Mouse (Mus musculus) urinary bladder, postnatal 14 days (tissue): ENCODE measurements around the gene Vmn2r1.
A peak's percentile ranks its signal among the peaks of the same experiment; 100 is the strongest.

Experiments
- DNase-seq: peaks from one replicate; pipeline ENCODE4 v3.0.0; 2021; ENCODE audit warnings: low spot score

Gene Vmn2r1

GRCm38 (mm10) chr3:64081247-64081646 is at the start of gene Vmn2r1:
TSS of gene Vmn2r1 (plus strand) at chr3:64081547.
- no peak for DNase-seq

DNA sequence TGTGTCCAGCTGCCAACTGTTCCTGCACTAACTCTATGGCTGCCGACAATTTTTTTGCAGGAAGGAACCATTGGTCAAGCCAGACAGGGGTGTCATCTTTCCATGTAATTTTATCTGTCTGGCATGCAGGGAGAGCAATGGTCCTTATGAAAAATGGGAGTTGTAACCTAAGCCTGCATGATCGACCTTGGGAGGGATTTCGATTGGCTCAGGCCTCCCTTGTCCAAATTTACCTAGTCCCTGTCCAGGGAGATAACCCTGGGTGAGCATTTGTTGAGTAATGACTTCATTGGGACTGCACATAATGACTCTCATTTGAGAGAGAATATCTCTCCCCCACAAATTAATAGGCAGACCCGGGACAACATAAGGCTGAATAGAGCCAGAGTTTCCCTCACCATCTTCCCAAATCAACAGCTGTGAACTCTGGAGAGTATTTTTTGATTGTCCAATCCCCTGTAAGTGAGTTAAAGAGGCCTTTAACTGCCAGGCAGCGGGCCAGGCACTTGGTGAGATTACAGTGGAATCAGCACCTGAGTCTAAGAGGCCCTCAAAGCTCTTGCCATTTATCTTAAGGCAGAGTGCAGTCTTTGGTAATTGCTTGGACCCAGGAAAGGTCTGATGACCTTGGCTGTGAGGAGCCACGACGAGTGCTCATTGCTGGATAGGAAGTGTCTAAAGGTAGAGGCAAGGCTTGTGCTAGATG is 43.1 kb upstream of the Vmn2r1 start:
- DNase-seq, result no peak

DNA sequence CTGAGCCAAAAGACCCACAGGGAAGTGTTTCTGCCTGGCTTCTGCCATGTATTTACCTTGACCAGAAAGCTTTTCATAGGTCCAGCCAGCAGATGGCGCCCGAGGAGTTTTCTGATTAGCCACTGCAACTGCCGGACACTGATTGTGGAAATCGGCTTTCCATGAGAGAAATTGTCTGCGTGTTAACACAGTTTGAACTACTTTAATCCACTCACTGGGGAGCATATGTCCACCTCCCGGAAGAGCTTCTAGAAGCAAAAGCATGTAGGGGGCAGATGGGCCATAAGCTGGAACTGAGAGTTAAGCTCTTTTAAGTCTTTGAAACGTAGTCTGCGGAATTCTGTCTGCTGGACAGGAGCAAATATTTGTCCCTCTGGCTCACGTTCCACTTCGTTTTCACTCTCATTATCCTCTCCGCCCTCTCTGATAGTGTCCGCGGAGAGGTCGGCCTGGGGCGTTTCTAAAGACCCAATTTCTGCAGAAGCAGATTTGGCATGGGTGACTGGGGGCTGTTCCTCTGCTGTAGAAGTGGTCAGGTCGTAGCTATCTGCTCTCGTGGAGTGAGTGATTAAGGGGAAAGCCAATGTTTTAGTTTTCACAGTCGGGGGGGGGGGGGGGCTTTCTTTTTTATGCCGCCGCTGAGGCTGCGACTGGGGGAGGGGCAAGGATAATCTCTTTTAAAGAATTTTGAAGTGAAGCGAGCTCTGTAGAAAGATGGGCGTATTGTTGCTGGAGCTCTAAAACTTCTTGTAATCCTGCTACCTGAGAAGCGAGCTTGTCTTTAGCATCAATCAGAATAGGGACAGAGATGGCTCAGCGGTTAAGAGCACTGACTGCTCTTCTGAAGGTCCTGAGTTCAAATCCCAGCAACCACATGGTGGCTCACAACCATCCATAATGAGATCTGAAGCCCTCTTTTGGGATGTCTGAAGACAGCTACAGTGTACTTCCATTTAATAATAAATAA is 41.2 kb upstream of the Vmn2r1 start:
- peak; percentile 88 for DNase-seq

DNA sequence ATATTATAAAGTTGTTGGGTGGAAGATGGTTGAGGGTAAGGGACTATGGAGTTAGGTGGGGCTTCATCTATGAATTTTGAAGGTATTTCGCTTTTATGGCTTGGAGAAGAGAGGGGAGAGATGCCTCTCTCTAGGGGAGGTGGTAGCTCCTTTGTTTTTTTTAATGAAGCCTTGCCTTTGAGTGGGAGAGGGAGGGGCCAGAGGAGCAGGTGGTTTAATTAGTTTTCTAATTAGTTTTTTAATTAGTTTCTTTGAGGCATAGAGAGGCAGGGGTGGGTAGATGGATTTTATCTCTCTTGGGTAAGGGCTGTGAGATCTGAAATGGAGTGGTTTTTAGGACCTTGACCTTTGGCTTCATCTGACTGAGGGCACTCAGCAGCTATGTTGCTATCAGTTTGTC is 31.4 kb downstream of the Vmn2r1 start:
- DNase-seq, result no peak

- DNase-seq, result no peak
Measured at GRCm38 (mm10) chr3:64113352-64114046, 32.2 kb downstream of the Vmn2r1 start.

GRCm38 (mm10) chr3:64141878-64142508 is 60.6 kb downstream of the Vmn2r1 start, which contains the start of gene Vmn2r2:
TSS of gene Vmn2r2 (minus strand) at chr3:64141928.
- DNase-seq, result no peak
